Mouse (Mus musculus) C2C12 (cell line): ENCODE measurements around the gene Msln.
A peak's percentile ranks its signal among the peaks of the same experiment; 100 is the strongest.

Source experiments
- CTCF ChIP-seq: IDR thresholded peaks from one replicate; pipeline ENCODE4 v1.5.1; 2011; ENCODE audit not compliant: control insufficient read depth, insufficient read depth, insufficient read length
- USF1 ChIP-seq: IDR thresholded peaks from one replicate; pipeline ENCODE4 v1.6.1; 2011; ENCODE audit warnings: low read depth, mild to moderate bottlenecking, control low read depth, moderate library complexity

GRCm38 (mm10) chr17:25756378-25757242, 2.4 kb upstream of the Msln start:
- TF ChIP-seq CTCF (no peak), USF1 (peak; percentile 66)
